Mouse (Mus musculus) liver (tissue): ENCODE data around the gene Olfr352.

Experiments used
- DNase-seq: peaks from one replicate; pipeline ENCODE4 v3.0.0-alpha.2; 2020; ENCODE audit warnings: mixed read lengths

Olfr352 gene

GRCm38 (mm10) chr2:36868160-36868559, at the start of gene Olfr352:
Gene Olfr352, plus strand, starts transcription at chr2:36868460.
- DNase-seq, result no peak

- DNase-seq, result no peak
Measured at GRCm38 (mm10) chr2:36846010-36846409, 22.2 kb upstream of the Olfr352 start, which contains the start of gene Olfr350. Gene Olfr350, plus strand, starts transcription at chr2:36846310.

- no peak for DNase-seq
Measured at GRCm38 (mm10) chr2:36862560-36862959, 5.7 kb upstream of the Olfr352 start, which contains the start of gene Olfr351. Gene Olfr351, minus strand, starts transcription at chr2:36862660.

DNA sequence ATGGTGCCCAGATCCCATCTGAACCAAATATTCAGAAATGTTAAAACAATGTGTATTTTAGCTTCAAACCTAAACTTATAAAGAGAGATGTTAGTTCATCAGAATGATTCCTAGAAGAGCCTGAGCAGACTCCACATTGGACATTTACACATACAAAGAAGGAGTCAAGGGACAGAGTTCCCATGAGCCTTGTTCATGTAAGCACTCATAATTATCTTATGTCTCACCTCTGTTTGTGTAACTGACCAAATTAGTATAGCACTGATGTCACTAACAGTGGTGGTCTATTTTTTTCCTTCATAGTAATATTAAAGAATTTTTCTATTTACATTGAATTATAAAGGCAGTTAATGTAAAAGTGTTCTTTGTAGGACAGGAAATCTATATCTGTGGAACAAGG, 24.6 kb downstream of the Olfr352 start, which contains the start of gene Olfr353:
Olfr353 (minus strand) TSS at position 101 of the 400 bp plus-strand sequence.
- no peak for DNase-seq

GRCm38 (mm10) chr2:36897114-36897513, 28.9 kb downstream of the Olfr352 start:
- no peak for DNase-seq

DNA sequence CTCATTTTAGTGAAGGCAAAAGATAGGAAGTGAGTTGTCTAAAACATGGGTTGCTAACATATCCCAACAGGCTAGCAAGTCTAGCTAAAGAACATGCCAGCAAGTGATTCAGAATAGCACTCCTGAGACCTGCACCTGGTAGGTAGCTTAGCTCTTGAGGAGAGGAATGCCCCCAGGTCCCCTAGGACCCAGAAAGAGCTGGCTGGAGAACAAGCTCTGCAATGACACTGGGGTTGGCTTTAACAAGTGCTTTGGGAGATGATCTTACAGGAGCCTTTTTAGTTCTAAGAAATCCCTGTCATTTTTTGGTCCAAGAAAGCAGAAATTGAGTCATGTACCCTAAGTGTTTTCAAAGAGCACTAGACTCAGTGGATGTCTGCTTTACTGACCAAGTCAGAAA, 37.1 kb downstream of the Olfr352 start, which contains the start of gene Olfr354:
Olfr354 (plus strand) TSS at position 301 of the 400 bp plus-strand sequence.
- DNase-seq, result no peak
